Mouse (Mus musculus) embryonic facial prominence, embryonic 11.5 days (tissue): Measurements from ENCODE around the gene Clec11a. TPM values are rescaled to one million over a fixed set of nuclear protein-coding genes. Genes with fewer than 3 reads are reported as not detected.

Experiments used
- ATAC-seq: fragments of 200-750 bp; cut with Nextera tagmentation; replicated peaks from 2 replicates; pipeline ENCODE4 v1.8.0; 2017; ENCODE audit warnings: low read depth; ENCODE audit not compliant: insufficient number of reproducible peaks, low FRiP score, low TSS enrichment
- DNase-seq: peaks from one replicate; pipeline ENCODE4 v3.0.0-alpha.2; 2015; ENCODE audit warnings: low spot score
- H3K27ac ChIP-seq: fragments of 300-500 bp; sonication (generic); replicated peaks from 2 replicates; pipeline ENCODE4 v1.5.1; 2014; ENCODE audit warnings: mild to moderate bottlenecking, low read depth, low read length, control low read depth
- H3K27me3 ChIP-seq: fragments of 300-500 bp; sonication (generic); 2 replicates; pipeline ENCODE4 v1.6.1; 2014; ENCODE audit warnings: mild to moderate bottlenecking, low read length, moderate library complexity, mixed read lengths; ENCODE audit not compliant: control insufficient read depth, insufficient read depth
- H3K36me3 ChIP-seq: fragments of 300-500 bp; sonication (generic); replicated peaks from 2 replicates; pipeline ENCODE4 v1.6.1; 2014; ENCODE audit warnings: low read depth, mild to moderate bottlenecking, low read length, moderate library complexity, mixed read lengths; ENCODE audit not compliant: control insufficient read depth, insufficient read depth
- H3K4me1 ChIP-seq: fragments of 300-500 bp; sonication (generic); 2 replicates; pipeline ENCODE4 v1.6.1; 2014; ENCODE audit warnings: low read length, mixed read lengths; ENCODE audit not compliant: control insufficient read depth, insufficient read depth
- H3K4me2 ChIP-seq: fragments of 300-500 bp; sonication (generic); 2 replicates; pipeline ENCODE4 v1.6.1; 2014; ENCODE audit warnings: low read depth, mild to moderate bottlenecking, control low read depth, low read length, moderate library complexity
- H3K4me3 ChIP-seq: fragments of 300-500 bp; sonication (generic); 2 replicates; pipeline ENCODE4 v1.5.1; 2014; ENCODE audit warnings: low read depth, low read length, control low read depth
- H3K9ac ChIP-seq: fragments of 300-500 bp; sonication (generic); replicated peaks from 2 replicates; pipeline ENCODE4 v1.6.1; 2014; ENCODE audit warnings: mild to moderate bottlenecking, control low read depth, low read length
- H3K9me3 ChIP-seq: fragments of 300-500 bp; sonication (generic); replicated peaks from 2 replicates; pipeline ENCODE4 v1.6.1; 2016; ENCODE audit warnings: mild to moderate bottlenecking, low read length, inconsistent platforms, mixed read lengths; ENCODE audit not compliant: control insufficient read depth
- WGBS: fragments of 180-500 bp; shearing (Covaris S2); extraction: QIAGEN DNeasy Blood & Tissue Kit; methylation state at CpG from one replicate; pipeline ENCODE4 v1.1.7; 2014; 5-methylcytosine and 5-hydroxymethylcytosine counted together
- polyA plus RNA-seq: library from polyadenylated mRNA; unstranded; fragments of >200 nt; fragmentation: Nextera tagmentation; extraction: Ambion mirVana; gene quantifications from 2 replicates; pipeline ENCODE4 v1.2.1, GENCODE M21; 2014

Clec11a gene
- polyA plus RNA-seq, 1 experiment from 2014 or later = 2.2 TPM

- no peaks in the 10 kb centered on the region for H3K9me3 ChIP-seq
- DNase-seq = no peak
- no peak overlapping the region for H3K27ac ChIP-seq
- no peak overlapping the region; the same call in 1 of the 2 replicates for H3K9ac ChIP-seq
- no peak overlapping the region for H3K4me3 ChIP-seq
- ATAC-seq = no peak
- WGBS = 87% methylated on average over 6 of the region's 6 CpGs
- H3K4me1 ChIP-seq = no peaks in the 10 kb centered on the region
- peaks cover 5% of the 10 kb centered on the region for H3K36me3 ChIP-seq
- no peak overlapping the region for H3K4me2 ChIP-seq
- H3K27me3 ChIP-seq = no peaks in the 10 kb centered on the region
Measured at GRCm38 (mm10) chr7:44254930-44255329, 51.8 kb downstream of the Clec11a start.

- Histone ChIP-seq H3K9me3 (no peaks in the 10 kb centered on the region), H3K4me2 (no peak overlapping the region), H3K27me3 (no peaks in the 10 kb centered on the region), H3K4me3 (no peak overlapping the region), H3K4me1 (no peaks in the 10 kb centered on the region), H3K27ac (no peak overlapping the region), H3K36me3 (peaks cover 9% of the 10 kb centered on the region), H3K9ac (no peak overlapping the region)
- WGBS = 69% methylated on average over 15 of the region's 15 CpGs
- ATAC-seq (no peak), DNase-seq (no peak)
Measured at GRCm38 (mm10) chr7:44253023-44253616, 53.6 kb downstream of the Clec11a start.

Other genes starting within 250 kb of the Clec11a start
- gene Klk1b21, start 204.6 kb downstream of the Clec11a start, polyA plus RNA-seq = not detected in 2 replicates
- gene Klk1b22, start 194.2 kb downstream of the Clec11a start, polyA plus RNA-seq = not detected in 2 replicates
- gene Klk1b16, start 170.1 kb downstream of the Clec11a start, polyA plus RNA-seq = not detected in 2 replicates
- not detected in 2 replicates for gene Klk1b24, start 118.7 kb downstream of the Clec11a start, polyA plus RNA-seq
- gene Klk1b3, start 108.7 kb downstream of the Clec11a start, polyA plus RNA-seq = not detected in 2 replicates
- gene Klk1b4, start 99.5 kb downstream of the Clec11a start, polyA plus RNA-seq = not detected in 2 replicates
- gene Klk1b5, start 91.0 kb downstream of the Clec11a start, polyA plus RNA-seq = not detected in 2 replicates
- gene Klk1, start 81.5 kb downstream of the Clec11a start, polyA plus RNA-seq = not detected in 2 replicates
- gene Gm36864, start 70.7 kb downstream of the Clec11a start, polyA plus RNA-seq = not detected in 2 replicates
- 1.00 and 1.9 TPM in 2 replicates for gene 1700028J19Rik, start 60.2 kb downstream of the Clec11a start, polyA plus RNA-seq
- gene 2410002F23Rik, start 60.2 kb downstream of the Clec11a start, polyA plus RNA-seq = 121 and 132 TPM in 2 replicates
- gene Acp4, start 49.5 kb downstream of the Clec11a start, polyA plus RNA-seq = not detected in 2 replicates
- 2.3 TPM in 1 of 2 replicates, not detected in the other for gene Gm15517, start 45.5 kb downstream of the Clec11a start, polyA plus RNA-seq
- gene Shank1, start 3.4 kb upstream of the Clec11a start, polyA plus RNA-seq = 0.98 and 1.00 TPM in 2 replicates
- 1.4 and 1.9 TPM in 2 replicates for gene Syt3, start 77.2 kb upstream of the Clec11a start, polyA plus RNA-seq
- 0.99 and 1.4 TPM in 2 replicates for gene 1700008O03Rik, start 78.9 kb upstream of the Clec11a start, polyA plus RNA-seq
- gene Lrrc4b, start 122.1 kb upstream of the Clec11a start, polyA plus RNA-seq = 1.9 and 3.2 TPM in 2 replicates
- not detected in 2 replicates for gene Aspdh, start 158.5 kb upstream of the Clec11a start, polyA plus RNA-seq
- 61.1 and 66.4 TPM in 2 replicates for gene Josd2, start 161.1 kb upstream of the Clec11a start, polyA plus RNA-seq
- 76.4 and 89.8 TPM in 2 replicates for gene Emc10, start 189.6 kb upstream of the Clec11a start, polyA plus RNA-seq
- 10.8 and 11.2 TPM in 2 replicates for gene Fam71e1, start 189.7 kb upstream of the Clec11a start, polyA plus RNA-seq
- gene Mybpc2, start 217.8 kb upstream of the Clec11a start, polyA plus RNA-seq = 0.07 TPM in 1 of 2 replicates, not detected in the other
- gene Spib, start 225.2 kb upstream of the Clec11a start, polyA plus RNA-seq = not detected in 2 replicates
- gene Pold1, start 241.9 kb upstream of the Clec11a start, polyA plus RNA-seq = 56.3 and 61.4 TPM in 2 replicates
- 63.7 and 69.6 TPM in 2 replicates for gene Nr1h2, start 247.0 kb upstream of the Clec11a start, polyA plus RNA-seq